ENCODE assay signal across 8 mouse cellular contexts in the genomic region with DNA sequence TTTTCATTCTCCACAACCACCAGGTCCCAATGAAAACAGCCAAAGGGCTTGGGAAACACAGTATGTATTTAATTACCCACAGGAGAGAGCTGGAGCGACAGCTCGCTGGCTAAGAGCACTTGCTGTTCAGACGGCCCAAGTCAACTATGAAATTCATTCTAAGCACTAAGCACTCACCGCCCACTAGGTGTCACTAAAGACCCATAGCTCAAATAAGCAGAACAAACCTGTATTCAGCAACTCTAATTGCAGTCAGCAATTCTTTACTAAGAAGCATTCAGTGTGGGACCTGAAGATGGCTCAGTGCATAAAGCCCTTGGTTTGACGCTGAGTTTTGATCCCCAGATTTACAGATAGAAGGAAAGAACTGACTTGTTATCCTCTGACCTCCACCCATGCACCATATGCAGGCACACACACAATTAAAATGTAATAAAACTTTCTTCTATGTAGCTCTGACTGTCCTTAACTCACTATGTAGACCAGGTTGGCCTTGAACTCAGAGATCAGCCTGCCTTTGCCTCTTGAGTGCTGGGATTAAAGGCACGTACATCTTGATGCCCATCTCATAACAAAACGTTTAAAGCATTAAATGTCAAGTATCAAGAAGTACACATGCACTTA. TPM values are rescaled to one million over a fixed set of nuclear protein-coding genes. Genes with fewer than 3 reads are reported as not detected.
A peak's percentile ranks its signal among the peaks of the same experiment; 100 is the strongest.
DNase-seq lines count a peak whose midpoint lies in the region; ATAC-seq and TF ChIP-seq lines count a peak whose summit lies in the region.
"Had no signal": no experiment of that assay in that cellular context is flagged by ENCODE, and none has a peak within 500 bp of the region (broad histone marks: within the 10 kb centered on the region; RNA-seq: fewer than 3 reads in every experiment).

No protein-coding gene starts in this region.

- no peak overlapping the region for H3K4me3 ChIP-seq in forebrain, embryonic 16.5 days (replicated peaks; ENCODE audit: low read length)
- no peak overlapping the region for H3K4me3 ChIP-seq in hindbrain, postnatal 0 days (ENCODE audit: low read length)
- H3K4me3 ChIP-seq: lung, embryonic 15.5 days had no signal

- no peaks in the 10 kb centered on the region for H3K27me3 ChIP-seq in Patski
- H3K27me3 ChIP-seq in forebrain, embryonic 16.5 days (replicated peaks; ENCODE audit: control insufficient read depth, insufficient read depth, low read length), result no peaks in the 10 kb centered on the region
- no peaks in the 10 kb centered on the region for H3K27me3 ChIP-seq in hindbrain, postnatal 0 days (ENCODE audit: insufficient read depth, low read length)
- H3K27me3 ChIP-seq: lung, embryonic 15.5 days had no signal

- peaks cover 12% of the 10 kb centered on the region; the same call in 1 of the 2 replicates for H3K36me3 ChIP-seq in forebrain, embryonic 16.5 days (ENCODE audit: control insufficient read depth, insufficient read depth)
- H3K36me3 ChIP-seq in hindbrain, postnatal 0 days (ENCODE audit: insufficient read depth, low read length), result peaks cover 18% of the 10 kb centered on the region

- DNase-seq in Patski (ENCODE audit: low read depth, low spot score), result peak; percentile 61
- DNase-seq in cerebellum, adult 11-12 months, result peak; percentile 58
- DNase-seq in hindbrain, postnatal 0 days (ENCODE audit: low spot score), result peak; percentile 93
- peak; percentile 32 to 68 for DNase-seq in layer of hippocampus, postnatal 36 days
- DNase-seq in right cerebral cortex, postnatal 10 days (ENCODE audit: low spot score in 2 of 2), result peak; percentile 73 to 81

- CTCF ChIA-PET in Patski (lab: Charles Lee), result interaction anchor here (0.6 to 4.3 kb wide), 34 partner anchors 10 to 584 kb away, joined by 3 to 39 read pairs (median 3); no protein-coding TSS in a partner anchor

- H3K4me2 ChIP-seq in forebrain, embryonic 16.5 days (ENCODE audit: low read length), result no peak overlapping the region
- no peak overlapping the region for H3K4me2 ChIP-seq in hindbrain, postnatal 0 days (ENCODE audit: low read depth, low read length)
- H3K4me2 ChIP-seq: lung, embryonic 15.5 days had no signal

- H3K27ac ChIP-seq in forebrain, embryonic 16.5 days (ENCODE audit: low read length), result no peak overlapping the region
- no peak overlapping the region for H3K27ac ChIP-seq in hindbrain, postnatal 0 days
- H3K27ac ChIP-seq: lung, embryonic 15.5 days had no signal

- peak; percentile 94 for TF ChIP-seq CTCF in Patski (IDR thresholded peaks at IDR 0.05)
- peak; percentile 97 for TF ChIP-seq CTCF in hindbrain, postnatal 0 days (IDR thresholded peaks at IDR 0.05; ENCODE audit: low read depth)

- no peaks in the 10 kb centered on the region for H3K4me1 ChIP-seq in forebrain, embryonic 16.5 days (replicated peaks; ENCODE audit: control insufficient read depth, insufficient read depth, low read length)
- H3K4me1 ChIP-seq in hindbrain, postnatal 0 days (ENCODE audit: insufficient read depth, low read length), result no peaks in the 10 kb centered on the region
- H3K4me1 ChIP-seq: lung, embryonic 15.5 days had no signal

- POLR2A ChIA-PET in Patski (lab: Charles Lee), result interaction anchor here (1.1 to 1.2 kb wide), 2 partner anchors 46 to 49 kb away, joined by 3 to 4 read pairs; no protein-coding TSS in a partner anchor

- H3K9ac ChIP-seq in forebrain, embryonic 16.5 days (replicated peaks; ENCODE audit: low read depth, low read length), result no peak overlapping the region
- H3K9ac ChIP-seq in hindbrain, postnatal 0 days (replicated peaks; ENCODE audit: low read length), result no peak overlapping the region
- H3K9ac ChIP-seq: lung, embryonic 15.5 days had no signal

- no peaks in the 10 kb centered on the region for H3K9me3 ChIP-seq in forebrain, embryonic 16.5 days (ENCODE audit: control insufficient read depth, low read length)
- H3K9me3 ChIP-seq in hindbrain, postnatal 0 days (ENCODE audit: low read length), result no peaks in the 10 kb centered on the region
- H3K9me3 ChIP-seq: lung, embryonic 15.5 days had no signal

- in situ Hi-C loops in Patski (cut with MboI; ENCODE audit: low pct_unique_long_range_greater_than_20kb), result loop anchor here (25.0 kb wide), 1 partner anchor 1038 kb away; no protein-coding TSS in a partner anchor

- peak; percentile 86 for ATAC-seq in Patski
- peak; percentile 93 for ATAC-seq in forebrain, embryonic 16.5 days
- ATAC-seq in hindbrain, postnatal 0 days, result peak; percentile 90
- peak; percentile 87 for ATAC-seq in megakaryocyte, adult 5-6 weeks (ENCODE audit: poor library complexity, severe bottlenecking)

- WGBS in forebrain, embryonic 16.5 days, result 19% methylated on average over 7 of the region's 7 CpGs
- WGBS in hindbrain, postnatal 0 days, result 24% methylated on average over 7 of the region's 7 CpGs

RNA-seq across cellular contexts. Expression of gene Ddx20, which starts 12.7 kb away (rescaled TPM):
- polyA plus RNA-seq in Patski (2021), result 22.4 TPM
- 31.6 and 35.3 TPM in 2 replicates for polyA plus RNA-seq in forebrain, embryonic 16.5 days (2015; fragmentation: Nextera tagmentation; extraction: Ambion mirVana)
- 18.1 and 23.8 TPM in 2 replicates for total RNA-seq in hindbrain, postnatal 0 days (2014; rRNA removed)
- polyA plus RNA-seq in hindbrain, postnatal 0 days (2015; fragmentation: Nextera tagmentation; extraction: Ambion mirVana), result 14.4 and 15.8 TPM in 2 replicates
- 10 to 100 TPM; 11.1 to 11.9 TPM for total RNA-seq in layer of hippocampus, postnatal 36 days (2021)
- total RNA-seq in megakaryocyte, adult 5-6 weeks (2015), result 14.3 and 18.3 TPM in 2 replicates
- total RNA-seq in megakaryocyte, adult 5-6 weeks (2017), result 34.4 and 34.9 TPM in 2 replicates

RNA-seq across cellular contexts. Expression of gene Inka2, which starts 29.7 kb away (rescaled TPM):
- 4.4 TPM for polyA plus RNA-seq in Patski (2021)
- 3.2 and 3.9 TPM in 2 replicates for polyA plus RNA-seq in forebrain, embryonic 16.5 days (2015; fragmentation: Nextera tagmentation; extraction: Ambion mirVana)
- 11.1 and 15.0 TPM in 2 replicates for total RNA-seq in hindbrain, postnatal 0 days (2014; rRNA removed)
- 5.5 and 8.5 TPM in 2 replicates for polyA plus RNA-seq in hindbrain, postnatal 0 days (2015; fragmentation: Nextera tagmentation; extraction: Ambion mirVana)
- 10 to 100 TPM; 70.4 to 75.5 TPM for total RNA-seq in layer of hippocampus, postnatal 36 days (2021)
- 0.42 TPM in 1 of 2 replicates, not detected in the other for total RNA-seq in megakaryocyte, adult 5-6 weeks (2015)
- total RNA-seq in megakaryocyte, adult 5-6 weeks (2017), result not detected in 2 replicates
